In genomic region chr14:55101592-55101991, GRCm38 (mm10) we compare ENCODE assay signal across 8 mouse cellular contexts. TPM values are rescaled to one million over a fixed set of nuclear protein-coding genes. Genes with fewer than 3 reads are reported as not detected.
DNase-seq lines count a peak whose midpoint lies in the region; ATAC-seq lines count a peak whose summit lies in the region.

No protein-coding gene starts in this region.

- H3K4me3 ChIP-seq in heart, embryonic 12.5 days: no peak overlapping the region
- no peak overlapping the region for H3K4me3 ChIP-seq in neural tube, embryonic 15.5 days (replicated peaks)
- no peak overlapping the region for H3K4me3 ChIP-seq in forebrain, embryonic 16.5 days (replicated peaks; ENCODE audit: low read length)

- no peak overlapping the region for H3K27ac ChIP-seq in heart, embryonic 12.5 days (ENCODE audit: poor library complexity, severe bottlenecking)
- H3K27ac ChIP-seq in neural tube, embryonic 15.5 days (replicated peaks): no peak overlapping the region
- no peak overlapping the region for H3K27ac ChIP-seq in forebrain, embryonic 16.5 days (ENCODE audit: low read length)

- H3K4me2 ChIP-seq in heart, embryonic 12.5 days: no peak overlapping the region
- H3K4me2 ChIP-seq in neural tube, embryonic 15.5 days: no peak overlapping the region
- H3K4me2 ChIP-seq in forebrain, embryonic 16.5 days (ENCODE audit: low read length): no peak overlapping the region

- peaks cover 19% of the 10 kb centered on the region for H3K4me1 ChIP-seq in heart, embryonic 12.5 days (replicated peaks)
- peaks cover 36% of the 10 kb centered on the region for H3K4me1 ChIP-seq in neural tube, embryonic 15.5 days
- peaks cover 25% of the 10 kb centered on the region for H3K4me1 ChIP-seq in forebrain, embryonic 16.5 days (replicated peaks; ENCODE audit: control insufficient read depth, insufficient read depth, low read length)

- WGBS in heart, embryonic 12.5 days: 47% methylated on average over 4 of the region's 4 CpGs
- 42% methylated on average over 4 of the region's 4 CpGs for WGBS in neural tube, embryonic 15.5 days
- 55% methylated on average over 4 of the region's 4 CpGs for WGBS in forebrain, embryonic 16.5 days

- no peak overlapping the region for H3K9ac ChIP-seq in heart, embryonic 12.5 days
- no peak overlapping the region for H3K9ac ChIP-seq in neural tube, embryonic 15.5 days (replicated peaks)
- H3K9ac ChIP-seq in forebrain, embryonic 16.5 days (replicated peaks; ENCODE audit: low read depth, low read length): no peak overlapping the region

- H3K9me3 ChIP-seq in heart, embryonic 12.5 days (replicated peaks): no peaks in the 10 kb centered on the region
- no peaks in the 10 kb centered on the region for H3K9me3 ChIP-seq in neural tube, embryonic 15.5 days (replicated peaks)
- H3K9me3 ChIP-seq in forebrain, embryonic 16.5 days (ENCODE audit: control insufficient read depth, low read length): no peaks in the 10 kb centered on the region

- peak; percentile 91 for DNase-seq in heart, adult 11 months
- DNase-seq in neural tube, embryonic 10.5 days (ENCODE audit: extremely low spot score, low spot score): peak; percentile 52
- DNase-seq in adrenal gland, postnatal 36 days: peak; percentile 46 to 61
- DNase-seq in mesoderm, embryonic 11.5 days (ENCODE audit: low read depth, low spot score): peak; percentile 63

- ATAC-seq in heart, embryonic 12.5 days (ENCODE audit: insufficient number of reproducible peaks, low FRiP score): no peak
- ATAC-seq in neural tube, embryonic 15.5 days (ENCODE audit: low FRiP score): no peak
- peak; percentile 5; the same call in 1 of the 2 replicates for ATAC-seq in forebrain, embryonic 16.5 days
- no peak for ATAC-seq in granulocyte monocyte progenitor cell, adult 5-6 weeks (replicated peaks; ENCODE audit: poor library complexity, severe bottlenecking)

- H3K36me3 ChIP-seq in heart, embryonic 12.5 days: peaks cover 24% of the 10 kb centered on the region
- peaks cover 13% of the 10 kb centered on the region; the same call in 1 of the 2 replicates for H3K36me3 ChIP-seq in neural tube, embryonic 15.5 days
- no peaks in the 10 kb centered on the region for H3K36me3 ChIP-seq in forebrain, embryonic 16.5 days (ENCODE audit: control insufficient read depth, insufficient read depth)

- H3K27me3 ChIP-seq in heart, embryonic 12.5 days (replicated peaks): peaks cover 17% of the 10 kb centered on the region; the same call in 1 of the 2 replicates
- H3K27me3 ChIP-seq in neural tube, embryonic 15.5 days (replicated peaks): no peaks in the 10 kb centered on the region
- no peaks in the 10 kb centered on the region for H3K27me3 ChIP-seq in forebrain, embryonic 16.5 days (replicated peaks; ENCODE audit: control insufficient read depth, insufficient read depth, low read length)

RNA-seq across cellular contexts. Expression of gene Ap1g2, which starts 4.8 kb away (rescaled TPM):
- polyA plus RNA-seq in heart, embryonic 12.5 days (2016; fragmentation: Nextera tagmentation; extraction: Ambion mirVana): 8.7 and 9.8 TPM in 2 replicates
- polyA plus RNA-seq in neural tube, embryonic 15.5 days (2015; fragmentation: Nextera tagmentation; extraction: Ambion mirVana): 6.2 and 12.4 TPM in 2 replicates
- 10 to 100 TPM; 23.5 to 27.2 TPM for total RNA-seq in adrenal gland, postnatal 36 days (2021)
- 13.3 and 16.5 TPM in 2 replicates for polyA plus RNA-seq in forebrain, embryonic 16.5 days (2015; fragmentation: Nextera tagmentation; extraction: Ambion mirVana)
- 56.6 and 87.9 TPM in 2 replicates for total RNA-seq in granulocyte monocyte progenitor cell, adult 5-6 weeks (2014; fragmentation: Nextera tagmentation)
- total RNA-seq in granulocyte monocyte progenitor cell, adult 5-6 weeks (2017): 12.4 and 15.1 TPM in 2 replicates

RNA-seq across cellular contexts. Expression of gene Thtpa, which starts 7.0 kb away (rescaled TPM):
- polyA plus RNA-seq in heart, embryonic 12.5 days (2016; fragmentation: Nextera tagmentation; extraction: Ambion mirVana): 14.3 and 14.8 TPM in 2 replicates
- 27.9 and 31.6 TPM in 2 replicates for polyA plus RNA-seq in neural tube, embryonic 15.5 days (2015; fragmentation: Nextera tagmentation; extraction: Ambion mirVana)
- 10 to 100 TPM; 12.9 to 18.6 TPM for total RNA-seq in adrenal gland, postnatal 36 days (2021)
- polyA plus RNA-seq in forebrain, embryonic 16.5 days (2015; fragmentation: Nextera tagmentation; extraction: Ambion mirVana): 55.2 and 56.6 TPM in 2 replicates
- 11.9 and 16.2 TPM in 2 replicates for total RNA-seq in granulocyte monocyte progenitor cell, adult 5-6 weeks (2014; fragmentation: Nextera tagmentation)
- 10.0 and 13.0 TPM in 2 replicates for total RNA-seq in granulocyte monocyte progenitor cell, adult 5-6 weeks (2017)

RNA-seq across cellular contexts. Expression of gene Zfhx2, which starts 9.5 kb away (rescaled TPM):
- 4.4 and 4.5 TPM in 2 replicates for polyA plus RNA-seq in heart, embryonic 12.5 days (2016; fragmentation: Nextera tagmentation; extraction: Ambion mirVana)
- 20.3 and 24.5 TPM in 2 replicates for polyA plus RNA-seq in neural tube, embryonic 15.5 days (2015; fragmentation: Nextera tagmentation; extraction: Ambion mirVana)
- total RNA-seq in adrenal gland, postnatal 36 days (2021): 1 to 10 TPM; 4.9 to 8.8 TPM
- 21.5 and 32.9 TPM in 2 replicates for polyA plus RNA-seq in forebrain, embryonic 16.5 days (2015; fragmentation: Nextera tagmentation; extraction: Ambion mirVana)
- 3.0 and 5.2 TPM in 2 replicates for total RNA-seq in granulocyte monocyte progenitor cell, adult 5-6 weeks (2014; fragmentation: Nextera tagmentation)
- total RNA-seq in granulocyte monocyte progenitor cell, adult 5-6 weeks (2017): 0.26 and 0.82 TPM in 2 replicates

RNA-seq across cellular contexts. Expression of gene Jph4, which starts 15.1 kb away (rescaled TPM):
- 0.09 and 0.18 TPM in 2 replicates for polyA plus RNA-seq in heart, embryonic 12.5 days (2016; fragmentation: Nextera tagmentation; extraction: Ambion mirVana)
- polyA plus RNA-seq in neural tube, embryonic 15.5 days (2015; fragmentation: Nextera tagmentation; extraction: Ambion mirVana): 30.6 and 37.0 TPM in 2 replicates
- 1 to 10 TPM; 2.2 to 2.3 TPM for total RNA-seq in adrenal gland, postnatal 36 days (2021)
- 33.6 and 45.1 TPM in 2 replicates for polyA plus RNA-seq in forebrain, embryonic 16.5 days (2015; fragmentation: Nextera tagmentation; extraction: Ambion mirVana)
- not detected in 2 replicates for total RNA-seq in granulocyte monocyte progenitor cell, adult 5-6 weeks (2014; fragmentation: Nextera tagmentation)
- not detected in 2 replicates for total RNA-seq in granulocyte monocyte progenitor cell, adult 5-6 weeks (2017)
